Mouse (Mus musculus): ENCODE measurements around the gene Ndufa6.

Gene Ndufa6

GRCm38 (mm10) chr15:82368146-82368545, 14.0 kb upstream of the Ndufa6 start:
- DNase-seq (ENCODE audit: low spot score in 2 of 2): no peak

GRCm38 (mm10) chr15:82364561-82364960, 10.4 kb upstream of the Ndufa6 start:
- DNase-seq (ENCODE audit: low spot score in 2 of 2): peak in 1 of 2 experiments; percentile 4

- DNase-seq (ENCODE audit: low spot score in 2 of 2): peak in 1 of 2 experiments; percentile 4
Measured at GRCm38 (mm10) chr15:82363801-82364200, 9.7 kb upstream of the Ndufa6 start.

GRCm38 (mm10) chr15:82362234-82362633, 8.1 kb upstream of the Ndufa6 start:
- DNase-seq (ENCODE audit: low spot score in 2 of 2): peak in 1 of 2 experiments; percentile 7

GRCm38 (mm10) chr15:82361459-82362018, 7.4 kb upstream of the Ndufa6 start:
- DNase-seq (ENCODE audit: low spot score in 2 of 2): peak in 1 of 2 experiments; percentile 11

- no peak for DNase-seq (ENCODE audit: low spot score in 2 of 2)
Measured at GRCm38 (mm10) chr15:82358431-82359260, 4.5 kb upstream of the Ndufa6 start.

- DNase-seq (ENCODE audit: low spot score in 2 of 2): no peak
Measured at GRCm38 (mm10) chr15:82353745-82354113, 393 bp downstream of the Ndufa6 start.

- peak; percentile 18 to 71 for DNase-seq (ENCODE audit: low spot score in 2 of 2)
Measured at GRCm38 (mm10) chr15:82353078-82353744, 911 bp downstream of the Ndufa6 start.

- DNase-seq (ENCODE audit: low spot score in 2 of 2): no peak
Measured at GRCm38 (mm10) chr15:82351480-82351879, 2.6 kb downstream of the Ndufa6 start.

GRCm38 (mm10) chr15:82350349-82350748, 3.8 kb downstream of the Ndufa6 start:
- no peak for DNase-seq (ENCODE audit: low spot score in 2 of 2)

GRCm38 (mm10) chr15:82348999-82349341, 5.2 kb downstream of the Ndufa6 start:
- no peak for DNase-seq (ENCODE audit: low spot score in 2 of 2)

GRCm38 (mm10) chr15:82348258-82348998, 5.7 kb downstream of the Ndufa6 start:
- DNase-seq (ENCODE audit: low spot score in 2 of 2): no peak

GRCm38 (mm10) chr15:82347852-82348251, 6.3 kb downstream of the Ndufa6 start:
- DNase-seq (ENCODE audit: low spot score in 2 of 2): no peak

GRCm38 (mm10) chr15:82347303-82347676, 6.8 kb downstream of the Ndufa6 start:
- no peak for DNase-seq (ENCODE audit: low spot score in 2 of 2)

- no peak for DNase-seq (ENCODE audit: low spot score in 2 of 2)
Measured at GRCm38 (mm10) chr15:82346580-82347302, 7.4 kb downstream of the Ndufa6 start.

GRCm38 (mm10) chr15:82345820-82346470, 8.2 kb downstream of the Ndufa6 start:
- peak; percentile 97 to 98 for DNase-seq (ENCODE audit: low spot score in 2 of 2)

- peak in 1 of 2 experiments; percentile 60 for DNase-seq (ENCODE audit: low spot score in 2 of 2)
Measured at GRCm38 (mm10) chr15:82344971-82345370, 9.2 kb downstream of the Ndufa6 start.

GRCm38 (mm10) chr15:82343368-82344287, 10.5 kb downstream of the Ndufa6 start:
- peak in 1 of 2 experiments; percentile 72 for DNase-seq (ENCODE audit: low spot score in 2 of 2)

GRCm38 (mm10) chr15:82342543-82342935, 11.6 kb downstream of the Ndufa6 start:
- peak in 1 of 2 experiments; percentile 74 for DNase-seq (ENCODE audit: low spot score in 2 of 2)
